Mouse (Mus musculus) Patski (cell line): ENCODE measurements around the gene Ergic1. TPM values are rescaled to one million over a fixed set of nuclear protein-coding genes. Genes with fewer than 3 reads are reported as not detected.
A peak's percentile ranks its signal among the peaks of the same experiment; 100 is the strongest.

ENCODE experiments used
- ATAC-seq: fragments of 100-300 bp; one replicate; pipeline ENCODE4 v1.8.0; 2021
- CTCF ChIA-PET: fragments of 350-600 bp; sonication (Branson Sonifier 250); formaldehyde crosslinking; loops from one replicate; lab custom pipeline; 2022; ENCODE audit warnings: inconsistent platforms; lab: Charles Lee
- POLR2A ChIA-PET: fragments of 350-600 bp; sonication (Branson Sonifier 250); formaldehyde crosslinking; loops from one replicate; lab custom pipeline; 2022; ENCODE audit warnings: antibody characterized with exemption, inconsistent platforms; lab: Charles Lee
- DNase-seq: peaks from one replicate; pipeline ENCODE4 v3.0.0-alpha.2; 2011; ENCODE audit warnings: low read depth, low spot score
- H3K27me3 ChIP-seq: fragments of 371-371 bp; one replicate; pipeline ENCODE4 v1.5.1; 2021
- CTCF ChIP-seq: fragments of 100-300 bp; IDR thresholded peaks from one replicate; pipeline ENCODE4 v1.5.1; 2021
- in situ Hi-C: fragments of 300-500 bp; cut with MboI; formaldehyde crosslinking; loops from 3 replicates; pipeline ENCODE4 v1.11.1; 2018; ENCODE audit warnings: low pct_unique_long_range_greater_than_20kb, mixed read lengths
- polyA plus RNA-seq: library from polyadenylated mRNA; unstranded; gene quantifications from one replicate; pipeline ENCODE4 v1.2.3, GENCODE M21; 2021

The Ergic1 gene
- polyA plus RNA-seq, 1 experiment from 2014 or later: 287 TPM

- POLR2A ChIA-PET: interaction anchor here (0.6 to 2.5 kb wide), 4 partner anchors 10 to 92 kb away, joined by 3 to 12 read pairs (median 4); no protein-coding TSS in a partner anchor
- TF ChIP-seq CTCF: no peak
- DNase-seq (no peak), ATAC-seq (no peak)
- CTCF ChIA-PET: interaction anchor here (0.9 to 1.3 kb wide), 2 partner anchors 55 to 86 kb away, joined by 4 read pairs; no protein-coding TSS in a partner anchor
- no peaks in the 10 kb centered on the region for H3K27me3 ChIP-seq
- in situ Hi-C loops: no loop called here
Measured at GRCm38 (mm10) chr17:26594958-26595357, 33.7 kb downstream of the Ergic1 start.

DNA sequence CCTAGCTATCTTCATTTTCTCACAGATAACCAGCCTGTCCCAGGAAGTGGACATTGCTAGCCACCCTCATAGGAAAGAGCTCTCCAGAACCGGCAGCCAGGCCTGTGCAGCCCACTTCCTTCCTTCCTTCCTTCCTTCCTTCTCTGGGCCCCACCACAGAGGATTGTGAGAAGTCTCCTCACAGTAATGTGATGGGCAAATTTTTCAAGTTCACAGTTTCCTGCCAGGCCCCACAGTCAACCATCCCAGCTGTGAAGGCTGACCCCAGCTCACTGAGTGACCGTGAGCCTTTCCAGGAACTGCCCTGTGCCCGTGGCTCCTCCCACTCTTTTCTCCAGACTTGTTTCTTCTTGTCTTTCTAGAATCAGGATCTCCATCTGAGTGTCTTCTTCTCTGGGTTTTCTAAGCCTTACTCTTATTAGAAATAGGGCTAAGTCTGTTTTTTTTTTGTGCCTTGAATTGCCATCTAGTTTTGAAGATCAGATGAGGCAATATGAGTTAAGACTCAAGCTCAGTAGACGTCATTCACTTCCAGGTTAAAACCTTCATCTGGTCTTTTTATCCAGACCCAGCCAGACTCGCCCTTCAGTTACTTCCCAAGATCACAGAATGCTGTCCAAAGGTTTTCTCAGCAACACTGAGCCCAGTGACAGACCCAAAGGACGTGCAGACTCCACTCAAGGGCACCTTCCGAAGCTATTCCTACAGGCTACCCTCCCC, 34.3 kb downstream of the Ergic1 start:
- ChIA-PET CTCF (interaction anchor here (0.9 kb wide), 1 partner anchor 86 kb away, joined by 4 read pairs; no protein-coding TSS in a partner anchor), POLR2A (interaction anchor here (0.6 to 2.5 kb wide), 5 partner anchors 11 to 92 kb away, joined by 3 to 12 read pairs (median 3); no protein-coding TSS in a partner anchor)
- DNase-seq (no peak), ATAC-seq (peak; percentile 27)
- H3K27me3 ChIP-seq: no peaks in the 10 kb centered on the region
- in situ Hi-C loops: no loop called here
- TF ChIP-seq CTCF: no peak

DNA sequence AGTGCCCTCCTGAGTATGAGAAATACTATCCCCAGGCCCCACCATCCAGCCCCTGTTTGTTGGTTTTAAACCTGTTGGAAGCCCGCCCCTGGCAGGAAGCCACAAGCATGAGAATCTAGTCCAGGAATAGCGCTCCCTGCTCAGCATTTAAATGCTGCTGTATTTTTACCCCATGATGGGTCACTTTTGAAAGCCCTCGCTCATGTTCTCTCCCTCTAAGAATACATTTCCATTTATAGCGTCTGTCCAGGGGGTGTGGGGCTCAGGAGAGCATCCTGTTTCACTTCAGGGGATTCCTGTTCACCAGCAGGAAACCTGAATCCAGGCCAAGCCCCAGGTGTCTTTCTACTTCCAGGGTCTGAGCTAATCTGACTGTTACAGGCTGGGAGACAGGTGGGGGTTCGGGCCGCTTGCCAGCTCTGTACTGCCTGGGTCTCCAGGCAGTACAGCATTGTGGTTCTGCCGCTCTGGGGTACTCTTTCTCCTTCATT, 34.9 kb downstream of the Ergic1 start:
- ChIA-PET POLR2A (interaction anchor here (0.9 to 2.5 kb wide), 4 partner anchors 11 to 93 kb away, joined by 3 to 12 read pairs (median 4); no protein-coding TSS in a partner anchor), CTCF (no interaction called here)
- in situ Hi-C loops: no loop called here
- H3K27me3 ChIP-seq: no peaks in the 10 kb centered on the region
- DNase-seq (peak; percentile 81), ATAC-seq (peak; percentile 29)
- no peak for TF ChIP-seq CTCF

- H3K27me3 ChIP-seq: no peaks in the 10 kb centered on the region
- in situ Hi-C loops: no loop called here
- POLR2A ChIA-PET: interaction anchor here (1.1 to 2.1 kb wide), 2 partner anchors 88 to 94 kb away, joined by 3 to 5 read pairs; no protein-coding TSS in a partner anchor
- TF ChIP-seq CTCF: no peak
- ATAC-seq (no peak), DNase-seq (no peak)
- CTCF ChIA-PET: no interaction called here
Measured at GRCm38 (mm10) chr17:26596856-26597481, 35.7 kb downstream of the Ergic1 start.

- CTCF ChIA-PET: no interaction called here
- POLR2A ChIA-PET: interaction anchor here (0.6 to 1.3 kb wide), 3 partner anchors 35 to 89 kb away, joined by 3 read pairs; partner anchors contain the start of gene Dusp1
- no peak for TF ChIP-seq CTCF
- in situ Hi-C loops: no loop called here
- DNase-seq: no peak
- ATAC-seq: no peak
- H3K27me3 ChIP-seq: no peaks in the 10 kb centered on the region
Measured at GRCm38 (mm10) chr17:26598845-26599244, 37.6 kb downstream of the Ergic1 start.

DNA sequence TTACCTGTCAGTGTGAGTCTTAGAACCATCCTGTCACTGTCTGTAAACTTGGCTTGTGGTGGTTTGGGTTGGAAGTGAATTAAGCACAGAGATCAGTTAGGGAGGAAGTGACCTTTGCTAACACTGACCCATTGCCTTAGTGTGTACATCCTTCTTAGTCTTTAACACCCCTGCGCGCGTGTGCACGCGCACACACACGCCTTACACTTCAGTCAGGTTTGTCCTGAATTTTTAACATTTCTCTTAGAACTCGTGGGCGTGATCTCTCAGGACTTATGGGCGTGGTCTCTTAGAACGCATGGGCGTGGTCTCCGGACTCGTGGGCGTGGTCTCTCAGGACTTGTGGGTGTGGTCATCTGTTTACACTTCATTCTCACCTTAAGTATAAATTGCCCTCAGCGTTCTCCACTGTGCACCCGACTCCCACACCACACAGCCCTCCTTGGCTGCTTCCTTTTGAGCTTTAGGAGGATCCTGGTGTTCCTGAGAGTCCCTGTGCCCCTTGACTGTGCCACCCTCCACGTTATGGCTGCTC, 39.7 kb downstream of the Ergic1 start:
- in situ Hi-C loops: no loop called here
- H3K27me3 ChIP-seq: no peaks in the 10 kb centered on the region
- CTCF ChIA-PET: no interaction called here
- DNase-seq: no peak
- no peak for TF ChIP-seq CTCF
- POLR2A ChIA-PET: interaction anchor here (0.8 to 1.1 kb wide), 3 partner anchors 8 to 40 kb away, joined by 4 read pairs; no protein-coding TSS in a partner anchor
- no peak for ATAC-seq

GRCm38 (mm10) chr17:26601514-26601913, 40.2 kb downstream of the Ergic1 start:
- no peaks in the 10 kb centered on the region for H3K27me3 ChIP-seq
- DNase-seq: no peak
- ATAC-seq: no peak
- CTCF ChIA-PET: no interaction called here
- POLR2A ChIA-PET: interaction anchor here (1.0 kb wide), 1 partner anchor 9 kb away, joined by 4 read pairs; no protein-coding TSS in a partner anchor
- no peak for TF ChIP-seq CTCF
- in situ Hi-C loops: no loop called here

GRCm38 (mm10) chr17:26601926-26602325, 40.6 kb downstream of the Ergic1 start:
- TF ChIP-seq CTCF: no peak
- ChIA-PET CTCF (no interaction called here), POLR2A (interaction anchor here (1.0 to 1.7 kb wide), 2 partner anchors 9 kb away, joined by 4 read pairs; no protein-coding TSS in a partner anchor)
- DNase-seq (no peak), ATAC-seq (no peak)
- in situ Hi-C loops: no loop called here
- no peaks in the 10 kb centered on the region for H3K27me3 ChIP-seq

GRCm38 (mm10) chr17:26602371-26602885, 41.1 kb downstream of the Ergic1 start:
- DNase-seq (no peak), ATAC-seq (no peak)
- CTCF ChIA-PET: no interaction called here
- POLR2A ChIA-PET: interaction anchor here (1.0 to 1.7 kb wide), 2 partner anchors 9 kb away, joined by 4 read pairs; no protein-coding TSS in a partner anchor
- in situ Hi-C loops: no loop called here
- H3K27me3 ChIP-seq: no peaks in the 10 kb centered on the region
- no peak for TF ChIP-seq CTCF

DNA sequence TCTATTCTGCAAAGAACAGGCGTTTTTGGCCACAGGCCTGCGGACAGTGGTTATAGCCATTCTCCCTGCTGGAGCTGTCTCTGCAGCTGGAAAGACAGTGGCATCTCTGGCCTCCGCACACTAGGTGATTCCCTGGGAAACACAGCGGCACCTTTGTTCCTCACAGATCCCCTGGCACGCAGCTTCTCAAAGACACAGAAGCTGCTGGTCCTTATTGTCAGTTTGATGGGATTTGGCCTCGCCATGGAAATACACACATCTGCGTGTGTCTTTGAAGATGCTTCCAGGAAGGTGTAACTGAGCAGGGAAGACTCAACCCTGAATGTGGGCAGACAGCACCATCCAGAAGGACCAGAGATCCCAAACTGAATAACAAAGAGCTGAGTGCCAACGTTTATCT, 42.0 kb downstream of the Ergic1 start:
- POLR2A ChIA-PET: interaction anchor here (0.8 to 1.7 kb wide), 2 partner anchors 8 to 96 kb away, joined by 3 to 4 read pairs; no protein-coding TSS in a partner anchor
- H3K27me3 ChIP-seq: no peaks in the 10 kb centered on the region
- CTCF ChIA-PET: no interaction called here
- in situ Hi-C loops: no loop called here
- ATAC-seq (no peak), DNase-seq (no peak)
- no peak for TF ChIP-seq CTCF
